Mouse (Mus musculus): ENCODE results near the gene Fam126a.

DNA sequence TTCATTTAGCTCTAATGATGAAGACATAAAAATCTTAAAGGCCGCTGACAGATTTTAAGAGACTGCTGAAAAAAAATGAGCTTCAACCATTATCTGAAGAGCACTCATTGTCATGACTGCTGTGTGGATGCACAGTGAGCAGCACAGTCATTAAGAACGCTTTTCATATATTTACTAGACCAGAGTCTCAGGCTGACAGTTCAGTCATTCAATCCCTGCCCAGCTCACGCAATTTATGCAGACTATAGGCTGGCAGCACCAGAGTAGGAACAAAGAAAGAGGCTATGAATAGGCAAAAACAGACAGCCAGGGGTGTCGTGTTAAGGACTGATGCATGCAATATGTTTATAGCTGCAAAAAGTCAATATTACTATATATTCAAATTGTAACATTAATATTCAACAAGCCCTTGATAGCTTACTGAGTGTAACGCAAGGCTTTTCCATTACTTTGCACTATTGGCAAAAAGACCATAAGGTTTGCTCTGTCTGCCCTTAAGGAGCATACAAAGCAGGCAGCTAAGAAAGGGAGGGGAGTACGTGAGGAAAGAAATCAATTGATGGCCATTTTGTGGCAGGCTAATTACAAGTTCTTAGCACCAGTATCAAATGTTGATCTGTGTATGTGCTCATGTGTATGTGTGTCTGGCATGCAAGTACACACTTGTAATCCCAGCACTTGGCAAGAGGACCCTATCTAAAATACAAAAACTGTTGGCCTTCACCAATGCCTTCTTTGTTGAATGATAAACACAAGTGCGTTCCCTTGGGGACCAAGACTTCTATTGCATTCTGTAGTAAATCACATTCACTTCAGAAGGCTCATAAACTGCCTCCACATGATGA lies 10.9 kb downstream of the Fam126a start:
- TF ChIP-seq POLR2A (IDR thresholded peaks at IDR 0.05; ENCODE audit: insufficient read depth, low read depth, low read length) (no peak), CTCF (IDR thresholded peaks at IDR 0.05) (no peak)

Data from heart, adult 2 months (tissue).